Comparison of ENCODE assay signal across 8 mouse cellular contexts in genomic region chr11:3370928-3371598, GRCm38 (mm10). TPM values are rescaled to one million over a fixed set of nuclear protein-coding genes. Genes with fewer than 3 reads are reported as not detected.
DNase-seq lines count a peak whose midpoint lies in the region; ATAC-seq lines count a peak whose summit lies in the region.

No protein-coding gene starts in this region.

- H3K27me3 ChIP-seq in hindbrain, embryonic 15.5 days = no peaks in the 10 kb centered on the region

- no peaks in the 10 kb centered on the region for H3K9me3 ChIP-seq in hindbrain, embryonic 15.5 days

- peak; percentile 96 for ATAC-seq in hindbrain, embryonic 15.5 days (ENCODE audit: low FRiP score, low read depth)

- under 1% methylated on average over 27 of the region's 27 CpGs for WGBS in hindbrain, embryonic 15.5 days

- peak overlapping the region; percentile 58 for H3K4me3 ChIP-seq in hindbrain, embryonic 15.5 days

- peak overlapping the region; percentile 73 for H3K4me2 ChIP-seq in hindbrain, embryonic 15.5 days

- H3K36me3 ChIP-seq in hindbrain, embryonic 15.5 days = no peaks in the 10 kb centered on the region

- H3K9ac ChIP-seq in hindbrain, embryonic 15.5 days = peak overlapping the region; percentile 78

- DNase-seq in ZHBTc4 (ENCODE audit: low read depth, low spot score) = peak; percentile 94
- DNase-seq in cerebellum, postnatal 4 days (ENCODE audit: low spot score in 2 of 2) = peak; percentile 52 to 75
- DNase-seq in frontal cortex, postnatal 36 days (ENCODE audit: low spot score in 2 of 2) = peak; percentile 83 to 88
- peak; percentile 80 for DNase-seq in left cerebral cortex, adult 11 months (ENCODE audit: low spot score)
- DNase-seq in lung, postnatal 36 days = peak; percentile 88
- DNase-seq in retina, postnatal 7 days (ENCODE audit: low read depth, low spot score) = peak; percentile 61
- peak; percentile 47 for DNase-seq in urinary bladder, adult 2 months (ENCODE audit: low spot score)

- peak overlapping the region; percentile 89 for H3K27ac ChIP-seq in hindbrain, embryonic 15.5 days (replicated peaks)

- peaks cover 71% of the 10 kb centered on the region for H3K4me1 ChIP-seq in hindbrain, embryonic 15.5 days (replicated peaks)

RNA-seq across cellular contexts. Expression of gene Limk2, which starts 37.9 kb away (rescaled TPM):
- 148 and 158 TPM in 2 replicates for polyA plus RNA-seq in hindbrain, embryonic 15.5 days (2015; fragmentation: Nextera tagmentation; extraction: Ambion mirVana)
- polyA plus RNA-seq in urinary bladder, adult 2 months (2012; rRNA removed) = 78.9 and 96.8 TPM in 2 replicates

RNA-seq across cellular contexts. Expression of gene Pik3ip1, which starts 40.9 kb away (rescaled TPM):
- 26.1 and 26.3 TPM in 2 replicates for polyA plus RNA-seq in hindbrain, embryonic 15.5 days (2015; fragmentation: Nextera tagmentation; extraction: Ambion mirVana)
- 37.8 and 51.7 TPM in 2 replicates for polyA plus RNA-seq in urinary bladder, adult 2 months (2012; rRNA removed)

Comparison
In these comparisons a context has a peak if more than half of its experiments do, and no peak if none do; other contexts are left out.
1. Peak in every context shown above with its lines: DNase-seq, ATAC-seq, H3K4me3 ChIP-seq and H3K27ac ChIP-seq.